Mouse (Mus musculus): ENCODE results near the gene Isx. TPM values are rescaled to one million over a fixed set of nuclear protein-coding genes. Genes with fewer than 3 reads are reported as not detected.
A peak's percentile ranks its signal among the peaks of the same experiment; 100 is the strongest.

Gene Isx
- polyA plus RNA-seq, 1 experiment: 199 TPM

DNA sequence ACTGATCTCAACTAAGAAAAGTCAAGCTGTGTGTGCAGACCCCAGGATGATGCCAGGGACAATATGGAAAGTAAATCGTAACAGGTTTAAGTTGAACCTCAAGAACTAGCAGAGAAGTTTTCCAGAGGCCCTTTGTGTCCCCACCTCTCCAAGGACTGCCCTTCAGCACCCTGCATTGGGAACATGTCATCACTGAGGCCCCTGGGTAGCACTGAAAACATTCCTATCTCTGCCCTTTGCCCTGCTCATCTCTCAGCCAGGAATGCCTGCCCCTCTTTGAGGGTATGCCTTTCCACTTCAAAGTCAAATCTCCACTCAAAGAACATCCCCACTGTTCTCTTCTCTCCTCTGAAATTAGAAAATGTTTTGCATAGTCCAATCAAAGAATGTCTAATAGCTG is 23.3 kb downstream of the Isx start:
- WGBS: 40% methylated on average over 1 of the region's 1 CpGs
- DNase-seq (ENCODE audit: low read depth, low spot score): no peak

DNA sequence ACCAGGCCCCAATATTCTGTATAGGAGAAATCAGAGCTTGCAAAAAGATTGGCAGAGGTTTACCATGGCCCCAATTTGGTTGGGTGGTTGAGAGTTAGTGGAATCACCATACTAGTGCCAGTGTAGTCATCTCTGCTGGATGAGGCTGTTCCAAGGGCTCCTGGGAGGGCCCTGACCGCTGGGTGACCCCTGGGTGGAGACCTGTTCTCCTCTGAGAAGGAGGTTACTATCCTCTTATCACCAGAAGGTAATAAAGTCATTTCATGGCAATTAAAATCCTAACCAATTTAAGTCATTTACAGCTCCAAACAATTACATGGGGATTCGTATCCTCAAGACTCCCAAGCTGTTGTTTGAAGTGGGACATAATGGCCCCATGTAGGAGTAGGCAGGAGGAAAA is 24.3 kb downstream of the Isx start:
- 7% methylated on average over 2 of the region's 2 CpGs for WGBS
- peak; percentile 71 for DNase-seq (ENCODE audit: low read depth, low spot score)

DNA sequence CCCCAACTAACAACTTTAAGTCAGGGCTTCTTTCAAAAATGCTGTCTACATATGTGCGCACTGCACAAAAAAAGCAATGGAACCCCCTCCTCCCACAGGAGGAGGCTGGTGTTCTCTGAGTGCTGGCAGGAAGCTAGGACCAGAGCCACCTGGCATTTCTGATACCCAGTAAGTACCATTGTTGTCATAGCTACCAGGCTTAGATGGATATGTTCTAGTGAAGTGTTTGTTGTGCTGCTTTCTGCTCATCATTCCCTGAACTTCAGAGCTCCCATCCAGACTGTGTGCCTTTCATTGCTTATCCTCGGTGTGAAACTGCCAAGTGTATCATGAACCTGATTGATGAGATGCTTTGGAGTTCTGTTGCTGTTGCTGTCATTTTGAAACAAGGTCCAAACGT is 26.8 kb downstream of the Isx start:
- 51% methylated on average over 3 of the region's 3 CpGs for WGBS

DNA sequence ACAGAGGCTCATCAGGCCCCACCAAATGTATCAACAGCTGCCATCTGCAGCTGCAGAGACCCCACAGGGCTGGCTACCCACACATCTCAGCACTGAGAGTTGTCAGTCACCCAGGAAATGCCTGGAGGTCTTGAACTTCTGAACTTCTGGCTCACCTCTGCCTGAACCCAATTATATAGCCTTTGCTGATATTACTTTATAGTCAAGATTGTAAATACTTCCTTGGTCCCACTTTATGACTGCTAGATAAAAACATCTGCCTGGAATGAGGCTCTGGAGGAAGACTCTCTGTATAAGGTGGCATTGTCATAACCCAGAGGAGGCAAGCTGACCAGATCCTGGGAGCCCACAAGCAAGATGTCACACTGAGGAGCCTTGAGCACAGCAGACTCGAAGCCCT is 28.8 kb downstream of the Isx start:
- DNase-seq (ENCODE audit: low read depth, low spot score): no peak
- 9% methylated on average over 1 of the region's 1 CpGs for WGBS

More for the DNA sequence above, 26.8 kb downstream of the Isx start:
- DNase-seq (ENCODE audit: low read depth, low spot score): no peak

DNA sequence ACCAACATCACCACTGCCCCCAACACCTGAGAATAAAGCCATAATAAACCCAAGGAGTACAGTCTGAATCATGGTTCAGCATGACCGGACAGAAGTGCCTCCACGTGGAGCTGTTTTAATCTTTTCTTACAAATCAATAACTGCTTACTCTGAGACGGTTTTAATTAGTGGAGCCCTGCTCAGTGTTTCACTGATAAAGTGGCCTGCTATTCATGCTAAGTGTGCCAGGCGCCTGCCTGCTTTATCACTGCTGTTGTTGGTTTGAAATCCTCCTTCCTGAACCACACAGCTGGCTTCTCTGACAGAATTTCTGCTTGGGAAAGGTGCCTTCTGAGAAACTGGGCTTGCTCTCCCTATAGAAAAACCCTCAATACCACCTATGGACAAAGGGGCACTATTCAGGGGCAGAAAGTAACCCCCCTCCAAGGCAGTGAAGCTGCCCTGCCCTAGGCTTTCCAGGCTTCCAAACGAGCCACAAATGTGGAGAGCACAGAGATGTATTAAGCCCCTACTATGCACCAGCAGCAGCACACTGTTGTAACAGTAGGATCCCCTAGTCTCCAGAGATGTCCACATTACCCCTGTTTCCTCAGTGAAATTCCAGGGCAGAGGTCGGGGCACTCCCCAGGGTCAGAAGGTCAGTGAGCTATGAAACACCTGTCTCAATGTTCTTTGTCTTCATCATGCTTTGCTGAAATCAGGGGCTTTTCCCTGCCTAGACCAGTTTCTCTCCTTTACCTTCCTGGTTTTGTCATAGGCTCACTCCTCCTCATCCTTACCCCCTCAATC is 30.3 kb downstream of the Isx start:
- WGBS: 37% methylated on average over 6 of the region's 6 CpGs
- DNase-seq (ENCODE audit: low read depth, low spot score): no peak

DNA sequence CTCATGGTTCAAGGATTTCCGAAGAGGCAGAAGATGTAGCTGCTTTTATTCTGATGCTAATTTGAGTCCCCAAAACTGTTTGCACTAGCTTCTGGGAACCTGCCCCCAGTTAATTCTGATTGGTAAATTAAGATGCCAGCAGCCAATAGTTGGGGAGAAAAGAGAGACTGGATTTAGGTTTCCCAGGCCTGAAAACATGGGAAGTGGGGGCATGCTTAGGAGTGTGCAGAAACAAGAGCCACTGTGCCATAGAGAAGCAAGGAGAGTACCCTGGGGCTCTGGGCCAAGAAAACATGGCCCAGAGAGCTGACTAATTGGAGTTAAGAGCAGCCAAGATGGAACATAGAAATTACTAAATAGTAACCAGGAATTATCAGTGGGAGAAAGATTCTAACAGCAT is 33.4 kb downstream of the Isx start:
- no peak for DNase-seq (ENCODE audit: low read depth, low spot score)
- WGBS: 72% methylated on average over 1 of the region's 1 CpGs

DNA sequence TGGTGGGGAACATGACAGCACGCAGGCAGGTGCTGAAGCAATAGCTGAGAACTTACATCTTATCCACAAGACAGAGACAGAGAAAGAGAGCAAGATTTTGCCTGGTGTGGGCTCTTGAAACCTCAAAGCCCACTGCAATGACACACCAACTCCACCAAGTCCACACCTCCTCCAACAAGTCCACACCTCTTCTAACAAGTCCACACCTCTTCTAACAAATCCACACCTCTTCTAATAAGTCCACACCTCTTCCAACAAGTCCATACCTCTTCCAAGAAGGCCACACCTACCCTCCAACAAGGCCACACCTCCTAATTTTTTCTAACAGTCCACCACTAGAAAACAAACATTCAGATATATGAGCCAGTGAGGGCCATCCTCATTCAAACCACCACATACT is 37.7 kb downstream of the Isx start:
- DNase-seq (ENCODE audit: low read depth, low spot score): no peak
- WGBS: 83% methylated on average over 1 of the region's 1 CpGs

DNA sequence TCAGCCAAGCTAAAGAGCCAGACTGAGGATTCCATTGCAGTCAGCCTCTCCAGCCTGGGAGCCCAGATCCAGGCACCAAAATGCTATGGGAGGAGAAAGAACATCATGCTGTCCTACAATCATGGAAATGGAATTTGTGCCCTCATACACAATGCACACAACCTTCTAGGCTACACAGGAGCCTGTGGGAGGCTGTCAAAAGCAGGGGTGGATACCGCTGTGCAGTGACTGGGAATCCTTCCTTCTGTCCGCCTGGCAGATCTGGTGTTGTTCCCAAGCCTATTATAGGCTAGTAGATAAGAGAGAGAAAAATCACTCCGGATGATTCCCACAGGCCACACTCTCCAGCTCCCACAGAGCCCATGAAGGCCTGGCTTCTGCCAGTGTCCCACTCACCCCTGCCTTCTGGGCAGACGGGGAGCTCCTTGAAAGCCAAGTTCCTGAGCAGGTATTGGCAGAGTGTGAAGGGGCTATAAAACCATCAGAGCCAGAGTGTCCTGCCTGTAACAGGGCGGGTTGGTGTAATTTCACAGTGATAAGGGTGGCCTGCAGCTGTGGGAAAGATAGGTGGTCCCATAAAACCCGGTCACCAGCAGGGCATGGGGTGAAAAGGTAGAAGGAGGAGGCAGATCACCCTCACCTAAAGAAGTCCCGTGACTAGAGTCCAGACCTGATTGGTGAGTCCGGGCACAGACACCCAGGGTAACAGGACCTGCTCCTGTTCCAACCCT is 47.9 kb downstream of the Isx start:
- WGBS: 22% methylated on average over 8 of the region's 8 CpGs
- DNase-seq (ENCODE audit: low read depth, low spot score): no peak

DNA sequence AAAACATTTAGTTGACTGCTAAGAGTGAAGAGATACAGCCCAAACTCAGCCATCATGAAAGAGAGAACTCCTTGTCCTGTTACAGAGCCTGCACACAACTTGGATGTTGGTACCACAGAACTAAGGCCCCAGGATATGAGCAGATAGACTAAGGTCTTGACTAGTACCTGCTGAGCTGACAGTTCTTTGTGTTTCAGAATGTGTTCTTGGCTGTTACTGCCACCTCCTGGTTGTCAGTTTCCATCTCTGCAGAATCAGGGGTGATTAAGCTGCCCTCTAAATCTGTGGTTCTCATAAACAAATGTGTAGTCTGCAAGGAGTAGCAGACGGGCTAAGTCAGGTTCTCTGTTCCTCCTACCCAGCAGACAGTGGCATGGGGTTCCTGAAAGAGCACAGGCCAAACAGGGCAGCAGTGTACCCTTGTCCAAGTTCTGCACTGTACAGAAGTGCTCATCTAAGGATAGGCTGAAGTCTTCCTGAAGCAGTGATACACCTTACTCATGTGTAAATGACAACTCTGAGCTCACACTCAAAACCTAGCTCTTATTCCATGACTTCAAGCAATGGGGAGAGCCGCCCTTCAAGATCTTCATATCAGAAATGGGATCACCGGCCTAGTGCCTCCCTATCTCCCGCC is 49.0 kb downstream of the Isx start:
- DNase-seq (ENCODE audit: low read depth, low spot score): no peak
- WGBS: 56% methylated on average over 4 of the region's 4 CpGs

DNA sequence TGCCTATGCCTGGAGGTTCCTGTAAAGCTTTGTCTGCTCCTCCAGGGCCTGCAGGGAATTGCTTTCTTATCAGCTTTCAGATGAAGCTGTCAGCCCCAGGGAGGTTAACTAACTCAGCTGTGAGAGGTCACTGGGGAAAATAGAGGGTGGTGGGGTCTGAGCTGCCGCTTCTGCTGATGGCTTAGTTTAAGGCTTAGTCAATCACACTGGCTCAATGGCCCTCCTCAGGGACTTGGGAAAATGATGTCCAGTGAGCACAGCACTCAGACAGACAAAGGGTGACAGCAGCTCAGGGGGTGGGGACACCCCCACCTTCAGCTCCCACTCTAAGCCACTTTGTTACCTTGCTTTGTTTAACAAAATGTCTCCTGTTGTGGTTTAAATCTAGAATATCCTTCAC is 55.0 kb downstream of the Isx start:
- 78% methylated on average over 1 of the region's 1 CpGs for WGBS

DNA sequence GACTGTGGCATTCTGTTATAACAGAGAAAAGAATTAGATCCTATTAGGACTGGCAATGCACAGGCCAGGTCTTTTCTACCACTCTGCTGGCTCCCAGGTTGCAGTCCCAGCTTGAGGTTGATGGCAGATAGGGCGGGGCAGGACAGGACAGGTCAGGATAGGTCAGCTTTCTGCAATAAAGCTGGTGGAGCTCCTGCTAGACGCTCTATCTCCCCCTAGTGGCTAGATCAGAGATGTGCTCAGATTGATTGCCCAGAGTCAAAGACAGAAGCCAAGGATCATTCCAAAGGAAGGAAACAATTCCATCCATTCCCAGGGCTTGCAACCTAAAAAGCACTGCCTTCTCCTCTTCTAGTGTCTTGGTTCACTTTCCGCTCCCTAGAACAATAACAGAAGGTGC is 57.8 kb downstream of the Isx start:
- no peak for DNase-seq (ENCODE audit: low read depth, low spot score)
- 22% methylated on average over 3 of the region's 3 CpGs for WGBS

More for the DNA sequence above, 55.0 kb downstream of the Isx start:
- no peak for DNase-seq (ENCODE audit: low read depth, low spot score)

DNA sequence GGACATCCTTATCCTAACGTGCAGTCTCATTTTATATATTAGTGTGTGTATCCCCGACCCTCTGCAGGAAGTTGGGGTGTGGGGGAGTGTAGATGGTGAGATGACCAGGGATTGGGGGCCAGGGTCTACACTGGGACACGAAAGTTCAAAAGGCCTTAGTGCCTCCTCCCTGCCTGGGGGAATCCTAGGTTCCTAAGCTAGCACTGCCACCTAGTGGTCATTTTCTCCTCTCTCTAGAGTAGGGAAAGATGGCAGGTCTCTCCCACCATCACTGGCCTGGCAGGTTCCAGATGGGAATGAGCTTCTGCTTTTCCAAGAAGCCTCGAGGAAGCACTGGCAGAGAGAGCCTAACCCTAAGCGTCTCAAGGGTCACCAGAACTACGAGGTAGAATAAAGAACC is 62.3 kb downstream of the Isx start:
- 19% methylated on average over 6 of the region's 6 CpGs for WGBS
- DNase-seq (ENCODE audit: low read depth, low spot score): no peak

DNA sequence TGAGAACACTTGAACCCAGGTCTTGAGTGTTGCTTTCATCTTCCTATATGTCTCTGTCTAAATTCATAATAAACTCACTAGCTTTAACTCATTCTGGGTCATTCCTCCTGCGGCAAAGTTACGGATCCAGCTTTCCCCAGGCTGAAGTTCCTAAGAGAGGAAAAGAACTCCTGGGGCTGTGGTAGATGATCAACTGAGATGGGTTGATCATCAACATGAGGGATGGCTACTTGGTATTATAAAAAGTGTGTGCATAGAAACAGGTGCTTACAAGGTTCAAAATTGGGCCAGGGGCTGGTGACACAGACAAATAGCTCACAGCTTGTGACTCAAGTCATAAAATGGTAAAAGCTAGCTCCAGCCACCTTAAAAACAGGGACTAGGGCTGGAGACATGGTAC is 63.7 kb downstream of the Isx start:
- no peak for DNase-seq (ENCODE audit: low read depth, low spot score)
- WGBS: 66% methylated on average over 2 of the region's 2 CpGs

DNA sequence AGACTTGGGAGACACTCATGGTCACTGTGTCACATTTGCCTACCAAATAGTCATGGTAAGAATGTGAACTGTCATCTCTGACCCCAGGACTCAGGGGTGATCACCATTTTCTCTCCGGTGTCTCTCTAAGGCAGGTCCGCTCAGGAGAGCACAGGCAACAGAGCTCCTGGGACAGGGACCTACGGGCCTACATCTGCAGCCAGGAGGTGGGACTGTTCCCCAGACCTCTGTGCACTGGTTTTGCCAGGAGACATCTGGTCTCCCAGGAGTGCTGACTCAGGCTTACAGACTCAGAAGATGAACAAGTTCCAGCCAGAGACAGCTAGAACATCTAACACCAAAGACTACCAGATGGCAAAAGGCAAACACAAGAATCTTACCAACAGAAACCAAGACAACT is 69.1 kb downstream of the Isx start:
- WGBS: 87% methylated on average over 3 of the region's 3 CpGs

More for the DNA sequence above, 69.1 kb downstream of the Isx start:
- no peak for DNase-seq (ENCODE audit: low read depth, low spot score)

Other genes starting within 250 kb of the Isx start
- gene Hmgxb4, start 120.2 kb downstream of the Isx start, polyA plus RNA-seq (2012; rRNA removed): 13.6 and 15.6 TPM in 2 replicates
- 23.9 and 28.2 TPM in 2 replicates for gene Tom1, start 160.5 kb downstream of the Isx start, polyA plus RNA-seq (2012; rRNA removed)
- gene Hmox1, start 220.4 kb downstream of the Isx start, polyA plus RNA-seq (2012; rRNA removed): 4.2 and 4.3 TPM in 2 replicates
- 50.7 and 54.1 TPM in 2 replicates for gene Mcm5, start 236.4 kb downstream of the Isx start, polyA plus RNA-seq (2012; rRNA removed)